Mouse (Mus musculus): ENCODE measurements around the gene Rims4.

The Rims4 gene

DNA sequence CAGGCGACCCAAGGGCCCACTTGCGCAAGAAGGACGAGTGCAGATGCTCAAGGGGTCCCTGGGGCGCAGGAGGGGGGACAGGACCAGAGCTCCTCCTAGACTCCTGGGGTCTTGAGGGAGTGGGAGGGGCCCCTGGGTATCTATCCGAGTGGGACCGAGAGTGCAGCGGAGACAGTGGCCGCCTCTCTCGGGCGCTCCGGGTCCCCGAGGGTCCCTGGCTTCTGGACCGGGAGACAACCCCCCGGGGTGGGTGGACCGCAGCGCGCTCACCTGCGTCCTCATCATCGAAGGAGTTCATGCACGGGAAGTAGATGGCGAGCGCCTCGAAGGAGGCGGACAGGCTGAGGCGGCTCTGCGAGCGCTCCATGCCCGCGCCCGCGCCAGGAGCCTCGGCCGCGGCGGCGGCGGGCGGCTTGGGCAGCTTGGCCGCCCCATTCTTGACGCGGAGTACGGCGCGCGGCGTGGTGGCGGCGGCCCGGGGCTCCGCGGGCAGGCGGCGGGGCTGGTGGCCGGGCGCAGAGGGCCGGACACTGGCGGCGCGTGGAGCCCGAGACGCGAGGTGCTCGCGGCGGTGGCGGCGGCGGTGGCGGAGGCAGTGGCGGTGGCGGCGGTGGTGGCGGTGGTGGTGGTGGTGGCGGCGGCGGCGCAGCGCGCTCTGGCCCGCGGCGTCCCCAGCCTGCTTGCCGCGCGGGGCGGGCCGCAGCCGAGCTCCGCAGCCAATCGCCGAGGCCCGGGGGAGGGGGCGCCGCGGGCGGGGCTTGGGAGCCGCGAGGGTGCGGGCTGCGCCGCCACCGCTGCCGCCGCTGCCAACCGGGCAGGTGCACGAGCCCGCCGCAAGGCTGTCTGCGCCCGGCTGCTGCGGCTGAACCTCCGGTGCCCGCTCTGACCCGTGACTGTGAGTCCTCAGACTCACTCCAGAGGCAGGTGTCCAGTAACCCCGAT, at the start of gene Rims4:
Rims4 (minus strand) TSS at position 367 of the 942 bp plus-strand sequence.
- no peak for DNase-seq (ENCODE audit: extremely low read depth, insufficient read length, low spot score)

- DNase-seq (ENCODE audit: extremely low read depth, insufficient read length, low spot score), result no peak
Measured at GRCm38 (mm10) chr2:163965706-163966105, 47.2 kb upstream of the Rims4 start.

DNA sequence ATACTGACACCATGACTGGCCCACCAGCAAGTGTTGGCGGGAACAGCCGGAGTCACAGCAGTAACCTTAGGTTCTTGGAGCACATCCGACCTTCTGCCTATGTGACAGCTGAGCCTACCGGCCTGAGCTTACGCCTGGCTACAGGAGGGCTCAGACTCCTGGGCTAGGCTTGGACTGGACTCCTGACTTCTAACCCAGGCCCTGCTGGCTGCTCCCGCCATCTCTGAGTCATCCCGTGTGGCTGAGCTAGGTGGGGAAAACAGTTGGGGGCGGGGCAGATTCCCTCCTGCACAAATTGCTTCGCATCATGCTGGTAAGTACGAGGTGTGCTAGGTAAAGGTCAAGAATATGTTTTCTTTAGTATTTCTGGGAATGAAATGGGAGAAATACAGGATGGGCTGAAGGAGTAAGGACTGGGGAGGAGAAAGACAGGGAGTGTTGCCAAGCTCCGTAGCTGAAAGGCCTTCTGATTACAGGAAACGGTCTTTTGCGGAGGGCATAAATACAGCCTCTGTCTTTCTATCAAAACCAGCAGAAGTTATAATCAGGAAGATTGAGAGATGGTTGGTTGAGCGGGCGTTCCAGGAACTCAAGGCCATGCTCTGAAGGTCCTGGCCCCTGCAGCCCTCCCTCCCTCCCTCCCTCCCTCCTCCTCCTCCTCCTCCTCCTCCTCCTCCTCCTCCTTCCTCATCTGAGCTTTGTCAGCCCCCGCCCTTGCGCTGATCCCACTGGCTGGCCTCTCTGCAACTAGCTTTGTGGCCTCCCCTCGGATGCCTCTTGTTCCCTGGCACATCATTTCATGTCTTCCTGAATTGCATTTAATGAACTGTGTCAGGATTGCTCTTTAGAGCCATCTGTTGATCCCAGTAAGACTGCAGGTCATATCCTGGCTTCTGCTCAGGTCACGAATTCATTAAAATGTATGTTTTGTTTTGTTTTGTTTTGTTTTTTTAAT, 46.4 kb upstream of the Rims4 start:
- peak; percentile 60 for DNase-seq (ENCODE audit: extremely low read depth, insufficient read length, low spot score)

DNA sequence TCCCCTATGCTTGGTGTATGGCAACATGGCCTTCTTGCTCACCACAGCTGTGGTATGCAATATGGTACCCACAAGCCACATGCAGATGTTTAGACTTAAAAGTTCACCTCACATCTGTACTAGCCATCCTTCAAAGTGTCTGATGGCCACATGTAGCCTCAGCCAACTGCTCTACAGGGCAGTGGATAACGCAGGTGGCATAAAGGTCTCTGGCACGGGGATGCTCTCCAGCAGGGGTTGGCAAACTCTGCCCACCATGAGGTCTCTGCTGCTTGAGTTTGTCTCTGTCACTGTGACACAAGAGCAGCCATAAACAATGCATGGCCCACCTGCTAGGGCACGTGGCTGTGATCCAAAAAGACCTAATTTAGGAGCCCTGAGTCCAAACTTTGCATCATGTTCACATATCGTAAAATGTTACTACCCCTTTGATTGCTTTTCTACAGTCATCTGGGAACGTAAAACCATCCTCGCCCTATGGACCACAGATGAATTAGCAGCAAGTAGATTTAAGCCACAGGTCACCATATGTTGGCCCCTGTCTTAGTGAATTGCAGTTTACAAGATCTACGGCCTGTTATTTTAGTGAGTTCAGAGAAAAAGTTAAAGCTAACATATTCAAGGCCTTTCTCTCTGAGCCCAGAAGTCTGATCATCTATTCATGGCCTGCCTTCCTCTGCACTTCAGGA, 35.3 kb upstream of the Rims4 start:
- DNase-seq (ENCODE audit: extremely low read depth, insufficient read length, low spot score), result no peak

DNA sequence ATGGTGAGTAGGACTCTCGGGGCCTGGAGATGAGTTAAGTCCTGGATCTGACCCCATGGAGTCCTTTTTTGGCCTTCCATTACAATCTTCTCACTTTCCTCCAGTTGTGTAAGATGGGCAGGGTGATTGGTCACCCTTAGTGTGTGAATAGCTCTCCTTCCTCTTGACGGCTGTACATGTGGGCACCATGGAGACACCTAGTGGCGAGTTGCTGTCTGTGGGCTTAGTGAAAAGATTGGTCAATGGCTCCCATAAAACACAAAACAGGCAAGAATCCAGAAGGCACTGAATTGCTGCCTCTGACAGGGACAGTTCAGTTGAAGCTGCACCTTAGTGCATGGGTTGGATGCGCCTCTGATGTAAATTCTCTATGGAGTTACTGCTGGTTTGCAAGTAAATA, 33.3 kb upstream of the Rims4 start:
- no peak for DNase-seq (ENCODE audit: extremely low read depth, insufficient read length, low spot score)

- DNase-seq (ENCODE audit: extremely low read depth, insufficient read length, low spot score), result no peak
Measured at GRCm38 (mm10) chr2:163947976-163948375, 29.5 kb upstream of the Rims4 start.

DNA sequence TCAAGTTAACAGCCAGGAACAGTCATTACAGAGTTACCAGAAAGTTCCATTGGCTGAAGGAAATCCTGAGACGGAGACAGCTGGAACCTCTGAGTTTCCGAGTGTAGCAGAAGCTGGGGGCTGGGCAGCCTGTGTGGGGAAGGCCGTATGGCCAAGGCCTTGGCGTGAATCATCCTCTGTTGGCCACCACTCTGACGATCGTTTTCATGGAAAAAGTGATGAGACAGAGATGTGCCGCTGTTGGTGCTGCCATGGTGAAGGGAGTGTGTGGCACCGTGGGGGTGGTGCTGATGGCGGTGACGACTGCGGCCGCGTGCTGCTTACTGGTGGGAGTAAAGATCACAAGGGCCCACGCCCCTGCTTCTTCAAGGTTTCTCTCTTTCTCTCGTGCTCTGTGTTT, 27.7 kb upstream of the Rims4 start:
- peak; percentile 19 for DNase-seq (ENCODE audit: extremely low read depth, insufficient read length, low spot score)

DNA sequence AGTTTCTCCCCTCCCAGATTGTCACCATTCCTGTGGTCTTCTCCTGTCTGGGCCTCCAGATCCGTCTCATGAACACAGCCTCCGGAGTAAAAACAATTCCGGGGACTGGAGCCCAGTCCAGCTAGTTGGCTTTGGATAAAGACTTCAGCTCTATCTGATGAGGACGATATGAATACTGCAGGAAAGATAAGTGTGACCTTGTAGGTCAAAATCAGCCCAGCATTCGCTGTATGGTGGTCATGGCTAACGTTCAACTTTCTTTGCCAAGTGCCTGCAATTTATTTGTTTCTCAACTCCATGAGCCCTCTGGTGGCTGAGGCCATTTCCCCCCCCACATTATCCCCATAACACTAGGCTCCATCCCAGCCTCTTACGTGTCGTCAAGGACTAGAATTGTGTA, 26.0 kb upstream of the Rims4 start:
- no peak for DNase-seq (ENCODE audit: extremely low read depth, insufficient read length, low spot score)

GRCm38 (mm10) chr2:163943056-163943455, 24.6 kb upstream of the Rims4 start:
- no peak for DNase-seq (ENCODE audit: extremely low read depth, insufficient read length, low spot score)

- DNase-seq (ENCODE audit: extremely low read depth, insufficient read length, low spot score), result peak; percentile 52
Measured at GRCm38 (mm10) chr2:163939522-163939921, 21.0 kb upstream of the Rims4 start.

DNA sequence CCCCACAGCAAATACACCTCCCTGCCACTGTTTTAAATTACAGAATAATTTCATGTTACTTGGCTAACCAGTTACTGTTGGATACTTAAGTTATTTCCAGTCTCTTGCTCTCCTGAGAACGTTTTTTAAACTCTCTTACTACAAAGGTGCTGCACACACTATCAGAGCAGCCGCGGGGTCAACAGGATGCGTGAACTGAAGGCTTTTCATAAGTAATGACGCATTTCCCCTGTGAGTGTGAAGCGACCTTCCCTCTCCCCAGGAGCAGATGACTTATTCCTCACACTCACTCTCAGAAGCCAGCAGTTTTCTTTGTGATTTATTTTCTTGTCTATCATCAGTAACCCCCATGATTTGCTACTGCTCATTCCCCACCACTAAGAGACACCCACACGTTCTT, 13.7 kb upstream of the Rims4 start:
- DNase-seq (ENCODE audit: extremely low read depth, insufficient read length, low spot score), result no peak

- no peak for DNase-seq (ENCODE audit: extremely low read depth, insufficient read length, low spot score)
Measured at GRCm38 (mm10) chr2:163928464-163929200, 10.1 kb upstream of the Rims4 start.

- DNase-seq (ENCODE audit: extremely low read depth, insufficient read length, low spot score), result no peak
Measured at GRCm38 (mm10) chr2:163925044-163925443, 6.6 kb upstream of the Rims4 start.

GRCm38 (mm10) chr2:163924531-163924930, 6.0 kb upstream of the Rims4 start:
- DNase-seq (ENCODE audit: extremely low read depth, insufficient read length, low spot score), result no peak

DNA sequence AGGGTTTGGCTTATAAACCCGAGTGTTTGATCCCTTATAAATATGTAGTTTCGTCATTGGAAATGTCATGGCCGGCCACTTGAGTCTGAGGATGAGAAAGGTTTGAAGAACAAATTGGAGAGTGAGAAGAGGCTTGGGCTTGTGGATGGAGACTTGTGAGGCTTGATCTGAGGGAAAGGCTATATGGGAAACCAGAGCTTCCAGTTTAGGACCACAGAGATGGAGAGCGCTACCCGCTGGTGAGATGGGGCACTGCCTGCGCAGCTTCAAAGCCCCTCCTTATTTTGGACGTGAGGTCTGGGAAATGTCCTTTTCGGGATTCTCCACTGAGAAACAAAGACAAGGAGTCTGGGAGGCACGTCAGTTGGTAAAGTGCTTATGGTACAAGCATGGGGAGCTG, 4.6 kb upstream of the Rims4 start:
- DNase-seq (ENCODE audit: extremely low read depth, insufficient read length, low spot score), result no peak

DNA sequence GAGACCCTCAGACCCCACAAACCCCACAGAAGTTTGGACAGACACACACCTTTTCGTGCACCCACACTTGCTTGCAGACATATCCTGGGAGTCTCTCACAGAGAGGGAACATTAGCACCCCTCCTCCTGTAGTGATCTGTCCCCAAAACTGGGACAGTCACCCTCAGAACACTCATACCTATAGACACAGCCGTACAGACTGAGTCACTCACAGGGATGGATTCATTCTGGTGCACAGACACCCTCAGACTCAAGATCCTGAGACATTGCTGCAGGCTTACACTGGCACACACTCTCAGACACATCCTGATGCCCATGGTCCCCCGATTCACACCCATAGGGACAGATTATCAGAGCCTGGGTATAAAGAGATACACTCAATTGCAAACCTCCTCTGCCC, 1.1 kb upstream of the Rims4 start:
- no peak for DNase-seq (ENCODE audit: extremely low read depth, insufficient read length, low spot score)

DNA sequence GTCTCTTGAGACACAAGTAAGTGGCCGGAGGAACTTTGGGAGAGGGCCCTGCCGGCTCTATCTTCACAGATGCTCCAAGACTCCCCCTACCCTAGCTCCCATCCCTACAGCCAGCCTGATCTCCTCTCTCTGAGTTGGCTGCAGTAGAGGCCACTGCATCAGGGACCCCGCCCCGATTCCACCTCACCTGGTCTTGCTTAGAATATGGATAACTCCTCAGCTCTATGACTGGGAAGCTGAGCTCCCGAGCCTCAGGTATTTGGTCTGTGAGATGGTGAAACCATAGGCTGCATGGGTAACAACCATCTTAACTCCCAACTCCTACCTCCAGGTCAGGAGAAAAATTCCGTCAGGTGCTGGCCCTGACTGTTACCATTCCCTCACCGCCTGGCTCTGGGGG, 1.8 kb downstream of the Rims4 start:
- DNase-seq (ENCODE audit: extremely low read depth, insufficient read length, low spot score), result no peak

DNA sequence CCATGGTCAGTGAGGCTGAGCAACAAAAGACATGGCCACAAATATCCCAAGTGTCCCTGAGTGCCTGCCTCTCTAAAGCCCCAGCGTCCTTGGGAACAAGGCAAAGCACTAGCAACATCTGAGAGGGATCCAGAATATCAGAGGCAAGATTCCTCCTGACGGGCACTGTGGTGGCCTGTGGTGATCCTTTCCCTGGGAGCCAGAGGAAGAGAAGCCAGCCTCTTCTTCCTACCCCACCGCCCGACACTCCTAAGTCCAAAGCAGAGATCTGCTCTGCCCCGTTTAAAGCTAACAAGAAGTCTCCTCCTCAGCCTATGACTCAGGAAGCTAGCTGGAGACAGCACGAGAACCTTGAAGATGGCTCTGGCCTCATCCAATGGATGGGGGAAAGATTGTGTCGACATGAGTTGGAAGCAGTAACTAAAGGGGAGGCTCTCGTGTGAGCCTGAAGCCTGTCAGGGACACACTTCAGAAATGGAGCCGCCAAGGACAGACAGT, 3.1 kb downstream of the Rims4 start:
- no peak for DNase-seq (ENCODE audit: extremely low read depth, insufficient read length, low spot score)

- DNase-seq (ENCODE audit: extremely low read depth, insufficient read length, low spot score), result no peak
Measured at GRCm38 (mm10) chr2:163914107-163914506, 4.4 kb downstream of the Rims4 start.

GRCm38 (mm10) chr2:163913704-163914103, 4.8 kb downstream of the Rims4 start:
- DNase-seq (ENCODE audit: extremely low read depth, insufficient read length, low spot score), result no peak

Data from 3134 (cell line).